Mouse (Mus musculus): ENCODE measurements around the gene Rsph3a. TPM values are rescaled to one million over a fixed set of nuclear protein-coding genes. Genes with fewer than 3 reads are reported as not detected.

Gene Rsph3a
- total RNA-seq (2023) = 18.2 and 25.5 TPM in 2 replicates

GRCm38 (mm10) chr17:7945117-7946052 is at the start of gene Rsph3a:
Gene Rsph3a, plus strand, starts transcription at chr17:7945614.

GRCm38 (mm10) chr17:7925413-7926160 is 19.8 kb upstream of the Rsph3a start, which contains the start of gene Tagap:
Gene Tagap, plus strand, starts transcription at chr17:7926000.

Other genes starting within 250 kb of the Rsph3a start
- 0.07 TPM in 1 of 2 replicates, not detected in the other for gene Fndc1, start 118.3 kb upstream of the Rsph3a start, total RNA-seq (2023)
- 131 and 146 TPM in 2 replicates for gene Tagap, start 19.6 kb upstream of the Rsph3a start, total RNA-seq (2023)
- 0.32 and 0.38 TPM in 2 replicates for gene Gm49673, start 202.2 kb downstream of the Rsph3a start, total RNA-seq (2023)
- gene Rnaset2a, start 202.5 kb downstream of the Rsph3a start, total RNA-seq (2023) = 24.0 and 30.5 TPM in 2 replicates
- gene Fgfr1op, start 219.9 kb downstream of the Rsph3a start, total RNA-seq (2023) = 16.8 and 24.5 TPM in 2 replicates

Measured in neutrophil, adult 65 days (primary cell).